Mouse (Mus musculus): ENCODE measurements around the gene Myrfl. TPM values are rescaled to one million over a fixed set of nuclear protein-coding genes. Genes with fewer than 3 reads are reported as not detected.

Myrfl gene
- not detected for polyA plus RNA-seq (2014; fragmentation: Illumina TruSeq; extraction: RNeasy Lipid Tissue Mini Kit (QIAGEN cat#74804); ENCODE audit: insufficient read depth, low read depth, low replicate concordance)

DNA sequence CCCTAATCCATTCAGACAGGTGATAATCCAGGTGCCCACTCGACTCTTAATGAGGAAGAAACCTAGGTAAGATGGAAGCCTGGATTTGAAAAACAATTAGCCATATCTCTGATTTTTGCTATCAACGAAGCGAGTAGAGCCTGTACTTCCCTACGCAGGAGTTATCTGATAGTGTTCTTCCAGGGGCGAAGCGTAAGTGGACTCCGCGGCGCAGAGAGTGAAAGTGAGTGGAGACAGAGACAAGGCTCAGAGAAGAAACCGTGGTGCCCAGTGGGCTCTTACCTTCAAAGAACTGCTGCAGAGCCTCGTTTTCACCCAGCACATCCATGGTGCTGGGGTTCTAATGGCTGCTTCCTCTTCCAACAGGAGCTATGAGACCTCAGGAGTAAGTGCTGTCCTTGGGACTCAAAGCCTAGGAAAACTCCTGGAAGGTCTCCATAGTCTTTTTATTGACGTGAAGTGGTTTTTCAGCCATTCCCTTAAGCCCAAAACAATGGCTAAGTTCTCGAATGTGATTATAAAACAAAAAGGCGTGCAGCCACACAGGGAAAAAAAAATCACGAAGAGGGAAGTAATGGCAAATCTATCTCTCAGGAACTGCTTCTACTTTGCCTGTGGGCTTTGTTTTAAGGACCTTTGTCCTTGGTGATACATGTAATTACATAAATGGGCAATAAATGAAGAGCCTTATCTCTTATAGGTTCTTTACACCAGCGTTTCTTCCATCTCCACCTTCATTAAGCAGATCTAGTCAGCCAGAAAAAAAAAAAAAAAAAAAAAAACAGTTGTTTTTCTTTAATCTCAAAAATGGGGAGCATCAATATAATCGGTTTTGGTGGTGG lies at the start of gene Myrfl:
TSS of gene Myrfl (minus strand) at position 584 of the 842 bp plus-strand sequence.

Other genes starting within 250 kb of the Myrfl start
- gene Rab3ip, start 53.9 kb upstream of the Myrfl start, polyA plus RNA-seq (2014; fragmentation: Illumina TruSeq; extraction: RNeasy Lipid Tissue Mini Kit (QIAGEN cat#74804); ENCODE audit: insufficient read depth, low read depth, low replicate concordance), result 17.9 TPM
- gene Gm10271, start 75.7 kb upstream of the Myrfl start, polyA plus RNA-seq (2014; fragmentation: Illumina TruSeq; extraction: RNeasy Lipid Tissue Mini Kit (QIAGEN cat#74804); ENCODE audit: insufficient read depth, low read depth, low replicate concordance), result not detected
- 0.11 TPM for gene Best3, start 89.4 kb upstream of the Myrfl start, polyA plus RNA-seq (2014; fragmentation: Illumina TruSeq; extraction: RNeasy Lipid Tissue Mini Kit (QIAGEN cat#74804); ENCODE audit: insufficient read depth, low read depth, low replicate concordance)
- 1.6 TPM for gene Lrrc10, start 148.4 kb upstream of the Myrfl start, polyA plus RNA-seq (2014; fragmentation: Illumina TruSeq; extraction: RNeasy Lipid Tissue Mini Kit (QIAGEN cat#74804); ENCODE audit: insufficient read depth, low read depth, low replicate concordance)
- gene Cct2, start 166.9 kb upstream of the Myrfl start, polyA plus RNA-seq (2014; fragmentation: Illumina TruSeq; extraction: RNeasy Lipid Tissue Mini Kit (QIAGEN cat#74804); ENCODE audit: insufficient read depth, low read depth, low replicate concordance), result 103 TPM